Mouse (Mus musculus): Measurements from ENCODE around the gene Adgrb3.

- TF ChIP-seq POLR2A (IDR thresholded peaks at IDR 0.05; ENCODE audit: borderline replicate concordance, extremely low read depth, low read depth, low read length): no peak
- no peak for TF ChIP-seq CTCF (IDR thresholded peaks at IDR 0.05; ENCODE audit: insufficient read depth, low read length)
Measured at GRCm38 (mm10) chr1:25581698-25582097, 247.8 kb downstream of the Adgrb3 start.

All from lung, adult 2 months (tissue).